ENCODE assay signal across 9 mouse cellular contexts in genomic region chr10:83634461-83634860, GRCm38 (mm10). TPM values are rescaled to one million over a fixed set of nuclear protein-coding genes. Genes with fewer than 3 reads are reported as not detected.
A peak's percentile ranks its signal among the peaks of the same experiment; 100 is the strongest.
DNase-seq lines count a peak whose midpoint lies in the region; ATAC-seq and TF ChIP-seq lines count a peak whose summit lies in the region.
"Had no signal": no experiment of that assay in that cellular context is flagged by ENCODE, and none has a peak within 500 bp of the region (broad histone marks: within the 10 kb centered on the region; RNA-seq: fewer than 3 reads in every experiment).

No protein-coding gene starts in this region.

- no peak for TF ChIP-seq CTCF in lung, embryonic 14.5 days (IDR thresholded peaks at IDR 0.05; ENCODE audit: low read depth)
- no peak for TF ChIP-seq CTCF in lung, adult 2 months (IDR thresholded peaks at IDR 0.05; ENCODE audit: insufficient read depth, low read length)

- 0 out of 2 replicates have a peak, but pooled peaks cover 1% of the 10 kb centered on the region for H3K36me3 ChIP-seq in lung, embryonic 14.5 days (ENCODE audit: insufficient read depth)
- H3K36me3 ChIP-seq in midbrain, embryonic 11.5 days (ENCODE audit: control insufficient read depth, insufficient read depth, low read length) = no peaks in the 10 kb centered on the region

- no peak overlapping the region for H3K4me3 ChIP-seq in lung, embryonic 14.5 days (ENCODE audit: low read depth, low read length)
- no peak overlapping the region for H3K4me3 ChIP-seq in lung, adult 2 months (replicated peaks; ENCODE audit: extremely low read depth, low read depth, low read length)
- no peak overlapping the region for H3K4me3 ChIP-seq in midbrain, embryonic 11.5 days (ENCODE audit: low read depth, low read length)

- DNase-seq in cerebellum, postnatal 10 days = peak; percentile 54 to 59
- no peak for DNase-seq in cerebellum, adult 9-10 months
- DNase-seq in lung, embryonic 14.5 days = peak; percentile 44
- DNase-seq in lung, adult 2 months = no peak
- DNase-seq in midbrain, embryonic 11.5 days (ENCODE audit: low spot score, missing footprints) = peak; percentile 90
- DNase-seq in frontal cortex, adult 2 months (ENCODE audit: extremely low spot score in 1 of 2, low spot score in 1 of 2) = no peak
- DNase-seq in frontal cortex, postnatal 36 days (ENCODE audit: low spot score in 2 of 2) = no peak

- no peak overlapping the region for H3K9ac ChIP-seq in lung, embryonic 14.5 days
- H3K9ac ChIP-seq in midbrain, embryonic 11.5 days (ENCODE audit: low read length) = no peak overlapping the region
- H3K9ac ChIP-seq: liver, embryonic 14.5 days had no signal

- ATAC-seq in lung, embryonic 14.5 days (ENCODE audit: insufficient read depth) = peak; percentile 23; the same call in 1 of the 2 replicates
- peak; percentile 82 for ATAC-seq in granulocyte monocyte progenitor cell, adult 5-6 weeks (replicated peaks; ENCODE audit: poor library complexity, severe bottlenecking)
- ATAC-seq in midbrain, embryonic 11.5 days (ENCODE audit: low FRiP score) = peak; percentile 86

- H3K27ac ChIP-seq in lung, embryonic 14.5 days (ENCODE audit: low read depth) = no peak overlapping the region
- H3K27ac ChIP-seq in midbrain, embryonic 11.5 days (ENCODE audit: low read depth, low read length) = no peak overlapping the region
- H3K27ac ChIP-seq: liver, embryonic 14.5 days had no signal

- 10% methylated on average over 5 of the region's 5 CpGs for WGBS in lung, embryonic 14.5 days
- 27% methylated on average over 5 of the region's 5 CpGs for WGBS in lung, adult 2 months
- WGBS in midbrain, embryonic 11.5 days = 22% methylated on average over 5 of the region's 5 CpGs

- no peak for TF ChIP-seq POLR2A in lung, adult 2 months (IDR thresholded peaks at IDR 0.05; ENCODE audit: borderline replicate concordance, extremely low read depth, low read depth, low read length)

- no peaks in the 10 kb centered on the region for H3K9me3 ChIP-seq in lung, embryonic 14.5 days (ENCODE audit: low read depth, low read length)
- no peaks in the 10 kb centered on the region for H3K9me3 ChIP-seq in midbrain, embryonic 11.5 days (ENCODE audit: control insufficient read depth, low read length)

- H3K27me3 ChIP-seq in lung, embryonic 14.5 days (ENCODE audit: insufficient read depth, low read length) = no peaks in the 10 kb centered on the region
- no peaks in the 10 kb centered on the region for H3K27me3 ChIP-seq in midbrain, embryonic 11.5 days (ENCODE audit: control insufficient read depth, insufficient read depth, low read length)

- peaks cover 5% of the 10 kb centered on the region; the same call in 1 of the 2 replicates for H3K4me1 ChIP-seq in lung, embryonic 14.5 days (ENCODE audit: insufficient read depth)
- H3K4me1 ChIP-seq in lung, adult 2 months (ENCODE audit: control insufficient read depth, insufficient read depth, low read length) = peaks cover under 1% of the 10 kb centered on the region
- peaks cover 11% of the 10 kb centered on the region for H3K4me1 ChIP-seq in midbrain, embryonic 11.5 days (ENCODE audit: control insufficient read depth, insufficient read depth, low read length)

- no peak overlapping the region for H3K4me2 ChIP-seq in lung, embryonic 14.5 days
- H3K4me2 ChIP-seq in midbrain, embryonic 11.5 days = no peak overlapping the region

RNA-seq across cellular contexts. Expression of gene Appl2, which starts 14.1 kb away (rescaled TPM):
- polyA plus RNA-seq in lung, embryonic 14.5 days (2014; fragmentation: Nextera tagmentation; extraction: Ambion mirVana) = 33.5 and 35.7 TPM in 2 replicates
- polyA plus RNA-seq in lung, adult 2 months (2012; rRNA removed) = 34.8 and 39.1 TPM in 2 replicates
- total RNA-seq in granulocyte monocyte progenitor cell, adult 5-6 weeks (2014; fragmentation: Nextera tagmentation) = 14.6 and 28.9 TPM in 2 replicates
- 21.8 and 32.1 TPM in 2 replicates for total RNA-seq in granulocyte monocyte progenitor cell, adult 5-6 weeks (2017)
- 28.2 and 28.7 TPM in 2 replicates for polyA plus RNA-seq in midbrain, embryonic 11.5 days (2014; fragmentation: Nextera tagmentation; extraction: Ambion mirVana)
- polyA plus RNA-seq in frontal cortex, adult 2 months (2012; rRNA removed) = 92.7 and 102 TPM in 2 replicates

Comparison
In these comparisons a context has a peak if more than half of its experiments do, and no peak if none do; other contexts are left out.
1. DNase-seq: peak in cerebellum, postnatal 10 days (2 of 2), lung, embryonic 14.5 days (single experiment) and midbrain, embryonic 11.5 days (single experiment); none in cerebellum, adult 9-10 months (single experiment), lung, adult 2 months (single experiment), frontal cortex, adult 2 months (0 of 2) and frontal cortex, postnatal 36 days (0 of 2).
2. ATAC-seq: peak in every context shown above with its lines; median percentile 86 in midbrain, embryonic 11.5 days; 82 in granulocyte monocyte progenitor cell, adult 5-6 weeks; 23 in lung, embryonic 14.5 days.